Mouse (Mus musculus): Measurements from ENCODE around the gene Dmxl2.

- TF ChIP-seq CTCF (IDR thresholded peaks at IDR 0.05; ENCODE audit: extremely low read depth, insufficient read length, insufficient replicate concordance, low read depth, low read length) (no peak), POLR2A (IDR thresholded peaks at IDR 0.05; ENCODE audit: low read depth, low read length) (no peak)
Observed at GRCm38 (mm10) chr9:54501453-54502110, at the start of gene Dmxl2.
